Mouse (Mus musculus): ENCODE results near the gene Corin. TPM values are rescaled to one million over a fixed set of nuclear protein-coding genes. Genes with fewer than 3 reads are reported as not detected.

Gene Corin
- polyA plus RNA-seq, 1 experiment from 2014 or later, result 1.4 TPM

DNA sequence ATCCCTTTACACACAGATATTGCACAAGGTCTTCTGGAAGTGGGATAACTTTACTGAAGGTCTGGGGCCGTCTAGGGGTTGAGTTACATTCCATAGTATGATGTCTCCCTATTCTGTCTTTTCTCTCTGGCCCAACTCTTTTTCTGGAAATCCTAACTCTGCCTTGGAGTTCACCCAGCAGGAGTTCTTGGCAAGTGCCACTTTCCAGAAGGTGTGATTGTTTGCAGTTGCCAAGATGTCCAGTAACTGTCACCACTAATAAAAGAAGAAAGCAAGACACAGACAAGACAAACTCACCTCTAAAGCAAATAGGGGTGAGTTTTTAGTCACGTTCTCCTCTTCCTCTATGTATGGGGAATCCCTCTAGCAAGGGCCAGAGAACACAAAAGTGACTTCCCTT, 50.6 kb downstream of the Corin start:
- ATAC-seq (ENCODE audit: insufficient number of reproducible peaks, insufficient read depth, low FRiP score, low read depth), result no peak

GRCm38 (mm10) chr5:72453176-72453575, 51.1 kb downstream of the Corin start:
- ATAC-seq (ENCODE audit: insufficient number of reproducible peaks, insufficient read depth, low FRiP score, low read depth), result no peak
- no peaks in the 10 kb centered on the region for H3K9me3 ChIP-seq (ENCODE audit: control insufficient read depth, low read depth, low read length)
- H3K36me3 ChIP-seq (ENCODE audit: control insufficient read depth, insufficient read depth, low read length), result no peaks in the 10 kb centered on the region
- no peaks in the 10 kb centered on the region for H3K4me1 ChIP-seq (ENCODE audit: control insufficient read depth, insufficient read depth, low read length)
- H3K4me2 ChIP-seq (replicated peaks; ENCODE audit: low read depth, low read length), result no peak overlapping the region
- no peak overlapping the region for H3K9ac ChIP-seq (replicated peaks; ENCODE audit: low read depth, low read length)
- no peaks in the 10 kb centered on the region for H3K27me3 ChIP-seq (ENCODE audit: control insufficient read depth, insufficient read depth, low read length)
- 87% methylated on average over 11 of the region's 11 CpGs for WGBS
- H3K4me3 ChIP-seq (ENCODE audit: low read depth, low read length), result no peak overlapping the region
- H3K27ac ChIP-seq (ENCODE audit: low read length), result no peak overlapping the region

More for the DNA sequence above, 50.6 kb downstream of the Corin start:
- Histone ChIP-seq H3K36me3 (ENCODE audit: control insufficient read depth, insufficient read depth, low read length) (no peaks in the 10 kb centered on the region), H3K4me2 (replicated peaks; ENCODE audit: low read depth, low read length) (no peak overlapping the region), H3K4me3 (ENCODE audit: low read depth, low read length) (no peak overlapping the region), H3K9me3 (ENCODE audit: control insufficient read depth, low read depth, low read length) (no peaks in the 10 kb centered on the region), H3K4me1 (ENCODE audit: control insufficient read depth, insufficient read depth, low read length) (no peaks in the 10 kb centered on the region), H3K27me3 (ENCODE audit: control insufficient read depth, insufficient read depth, low read length) (no peaks in the 10 kb centered on the region), H3K9ac (replicated peaks; ENCODE audit: low read depth, low read length) (no peak overlapping the region), H3K27ac (ENCODE audit: low read length) (no peak overlapping the region)
- 56% methylated on average over 2 of the region's 2 CpGs for WGBS

DNA sequence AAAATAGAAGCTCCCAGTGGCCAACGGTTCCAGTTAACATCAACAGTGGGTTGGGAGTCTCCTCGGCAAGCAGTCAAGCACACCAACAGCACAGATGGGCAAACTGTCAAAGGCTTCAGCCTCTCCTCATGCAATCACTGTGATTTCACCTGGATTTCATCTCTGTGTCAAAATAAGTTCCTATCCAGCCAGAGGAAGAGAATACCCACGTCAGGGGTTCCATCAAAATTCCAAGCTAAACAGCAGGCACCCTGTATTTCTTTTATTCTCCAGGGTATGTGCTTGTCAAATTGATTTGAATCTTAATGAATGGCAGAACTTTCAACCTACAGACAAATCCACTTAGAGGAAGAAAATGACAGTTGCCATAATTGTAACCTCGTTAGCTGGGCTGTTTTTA, 51.5 kb downstream of the Corin start:
- Histone ChIP-seq H3K4me2 (replicated peaks; ENCODE audit: low read depth, low read length) (no peak overlapping the region), H3K4me3 (ENCODE audit: low read depth, low read length) (no peak overlapping the region), H3K4me1 (ENCODE audit: control insufficient read depth, insufficient read depth, low read length) (no peaks in the 10 kb centered on the region), H3K27me3 (ENCODE audit: control insufficient read depth, insufficient read depth, low read length) (no peaks in the 10 kb centered on the region), H3K9me3 (ENCODE audit: control insufficient read depth, low read depth, low read length) (no peaks in the 10 kb centered on the region), H3K27ac (ENCODE audit: low read length) (no peak overlapping the region), H3K36me3 (ENCODE audit: control insufficient read depth, insufficient read depth, low read length) (no peaks in the 10 kb centered on the region), H3K9ac (replicated peaks; ENCODE audit: low read depth, low read length) (no peak overlapping the region)
- 70% methylated on average over 4 of the region's 4 CpGs for WGBS
- ATAC-seq (ENCODE audit: insufficient number of reproducible peaks, insufficient read depth, low FRiP score, low read depth), result no peak

GRCm38 (mm10) chr5:72448846-72449245, 55.4 kb downstream of the Corin start:
- H3K9ac ChIP-seq (replicated peaks; ENCODE audit: low read depth, low read length), result no peak overlapping the region
- no peaks in the 10 kb centered on the region for H3K27me3 ChIP-seq (ENCODE audit: control insufficient read depth, insufficient read depth, low read length)
- H3K4me3 ChIP-seq (ENCODE audit: low read depth, low read length), result no peak overlapping the region
- 60% methylated on average over 2 of the region's 2 CpGs for WGBS
- H3K27ac ChIP-seq (ENCODE audit: low read length), result no peak overlapping the region
- no peak for ATAC-seq (ENCODE audit: insufficient number of reproducible peaks, insufficient read depth, low FRiP score, low read depth)
- no peaks in the 10 kb centered on the region for H3K4me1 ChIP-seq (ENCODE audit: control insufficient read depth, insufficient read depth, low read length)
- no peaks in the 10 kb centered on the region for H3K36me3 ChIP-seq (ENCODE audit: control insufficient read depth, insufficient read depth, low read length)
- H3K9me3 ChIP-seq (ENCODE audit: control insufficient read depth, low read depth, low read length), result no peaks in the 10 kb centered on the region
- H3K4me2 ChIP-seq (replicated peaks; ENCODE audit: low read depth, low read length), result no peak overlapping the region

DNA sequence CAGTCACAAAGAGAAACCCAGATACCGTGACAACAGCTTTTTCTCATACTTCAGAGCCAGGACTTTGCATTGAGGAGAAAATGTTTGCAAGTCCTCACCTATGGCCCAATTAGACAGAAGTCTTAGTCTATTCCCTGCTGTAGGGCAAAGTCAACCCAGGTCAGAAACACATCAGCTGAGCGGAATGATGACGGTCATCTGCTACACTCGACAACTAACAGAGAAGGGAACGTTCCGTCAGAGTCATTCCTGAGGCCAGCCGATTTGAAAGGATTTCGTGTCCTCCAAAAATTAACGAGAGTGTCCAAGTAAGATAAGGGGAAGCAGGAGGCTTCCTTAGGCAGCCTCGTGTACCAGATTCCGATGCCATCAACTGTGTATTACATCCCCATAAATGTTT, 58.2 kb downstream of the Corin start:
- no peak for ATAC-seq (ENCODE audit: insufficient number of reproducible peaks, insufficient read depth, low FRiP score, low read depth)
- Histone ChIP-seq H3K9me3 (ENCODE audit: control insufficient read depth, low read depth, low read length) (no peaks in the 10 kb centered on the region), H3K36me3 (ENCODE audit: control insufficient read depth, insufficient read depth, low read length) (no peaks in the 10 kb centered on the region), H3K27me3 (ENCODE audit: control insufficient read depth, insufficient read depth, low read length) (no peaks in the 10 kb centered on the region), H3K4me2 (replicated peaks; ENCODE audit: low read depth, low read length) (no peak overlapping the region), H3K4me1 (ENCODE audit: control insufficient read depth, insufficient read depth, low read length) (no peaks in the 10 kb centered on the region), H3K4me3 (ENCODE audit: low read depth, low read length) (no peak overlapping the region), H3K27ac (ENCODE audit: low read length) (no peak overlapping the region), H3K9ac (replicated peaks; ENCODE audit: low read depth, low read length) (no peak overlapping the region)
- WGBS, result 88% methylated on average over 11 of the region's 11 CpGs

GRCm38 (mm10) chr5:72443946-72444345, 60.3 kb downstream of the Corin start:
- Histone ChIP-seq H3K4me3 (ENCODE audit: low read depth, low read length) (no peak overlapping the region), H3K27me3 (ENCODE audit: control insufficient read depth, insufficient read depth, low read length) (no peaks in the 10 kb centered on the region), H3K4me1 (ENCODE audit: control insufficient read depth, insufficient read depth, low read length) (no peaks in the 10 kb centered on the region), H3K36me3 (ENCODE audit: control insufficient read depth, insufficient read depth, low read length) (no peaks in the 10 kb centered on the region), H3K9ac (replicated peaks; ENCODE audit: low read depth, low read length) (no peak overlapping the region), H3K9me3 (ENCODE audit: control insufficient read depth, low read depth, low read length) (no peaks in the 10 kb centered on the region), H3K27ac (ENCODE audit: low read length) (no peak overlapping the region), H3K4me2 (replicated peaks; ENCODE audit: low read depth, low read length) (no peak overlapping the region)
- 80% methylated on average over 11 of the region's 11 CpGs for WGBS
- no peak for ATAC-seq (ENCODE audit: insufficient number of reproducible peaks, insufficient read depth, low FRiP score, low read depth)

DNA sequence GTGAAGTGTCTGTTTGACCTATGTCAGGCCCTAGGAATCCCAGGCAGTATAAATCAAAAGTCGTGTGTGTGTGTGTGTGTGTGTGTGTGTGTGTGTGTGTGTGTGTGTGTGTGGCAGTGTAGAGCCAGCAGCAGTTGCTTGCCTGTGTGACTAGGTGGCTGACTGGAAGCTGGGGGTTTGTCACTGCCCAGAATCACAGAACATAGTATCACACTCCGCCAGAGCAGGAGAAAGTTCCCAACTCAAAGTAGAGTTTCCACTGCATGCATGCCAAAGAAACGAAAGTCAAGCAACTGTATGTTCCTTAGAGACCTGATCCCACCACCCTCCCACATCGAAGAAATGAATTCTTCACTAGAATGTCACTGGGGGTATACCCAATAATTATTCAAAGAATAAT, 61.3 kb downstream of the Corin start:
- no peak overlapping the region for H3K9ac ChIP-seq (replicated peaks; ENCODE audit: low read depth, low read length)
- no peaks in the 10 kb centered on the region for H3K27me3 ChIP-seq (ENCODE audit: control insufficient read depth, insufficient read depth, low read length)
- no peak overlapping the region for H3K4me3 ChIP-seq (ENCODE audit: low read depth, low read length)
- no peak overlapping the region for H3K27ac ChIP-seq (ENCODE audit: low read length)
- no peaks in the 10 kb centered on the region for H3K4me1 ChIP-seq (ENCODE audit: control insufficient read depth, insufficient read depth, low read length)
- no peak for ATAC-seq (ENCODE audit: insufficient number of reproducible peaks, insufficient read depth, low FRiP score, low read depth)
- no peaks in the 10 kb centered on the region for H3K9me3 ChIP-seq (ENCODE audit: control insufficient read depth, low read depth, low read length)
- WGBS, result 71% methylated on average over 4 of the region's 4 CpGs
- no peaks in the 10 kb centered on the region for H3K36me3 ChIP-seq (ENCODE audit: control insufficient read depth, insufficient read depth, low read length)
- H3K4me2 ChIP-seq (replicated peaks; ENCODE audit: low read depth, low read length), result no peak overlapping the region

DNA sequence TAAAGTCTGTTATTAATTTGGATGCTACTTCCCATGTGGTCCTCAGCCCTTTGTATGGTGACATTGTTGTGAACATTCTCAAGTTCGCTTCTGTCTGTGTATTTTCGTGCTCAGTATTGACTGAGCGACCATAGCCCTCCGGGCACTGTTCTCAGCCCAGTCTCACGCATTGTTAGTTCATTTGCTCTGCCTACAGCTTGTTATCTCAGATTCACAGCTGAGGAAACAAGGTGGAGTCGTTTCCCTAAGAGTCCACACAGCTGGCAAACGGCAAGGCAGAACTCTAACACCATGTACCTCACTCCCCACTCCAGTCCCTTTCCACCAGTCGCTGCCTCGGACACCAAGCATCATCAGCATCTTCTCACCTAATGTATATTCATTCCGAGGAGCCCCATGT, 63.1 kb downstream of the Corin start:
- H3K36me3 ChIP-seq (ENCODE audit: control insufficient read depth, insufficient read depth, low read length), result no peaks in the 10 kb centered on the region
- H3K4me1 ChIP-seq (ENCODE audit: control insufficient read depth, insufficient read depth, low read length), result no peaks in the 10 kb centered on the region
- H3K9me3 ChIP-seq (ENCODE audit: control insufficient read depth, low read depth, low read length), result no peaks in the 10 kb centered on the region
- ATAC-seq (ENCODE audit: insufficient number of reproducible peaks, insufficient read depth, low FRiP score, low read depth), result peak; percentile 81
- H3K27ac ChIP-seq (ENCODE audit: low read length), result no peak overlapping the region
- H3K27me3 ChIP-seq (ENCODE audit: control insufficient read depth, insufficient read depth, low read length), result no peaks in the 10 kb centered on the region
- no peak overlapping the region for H3K4me2 ChIP-seq (replicated peaks; ENCODE audit: low read depth, low read length)
- WGBS, result 64% methylated on average over 10 of the region's 10 CpGs
- H3K4me3 ChIP-seq (ENCODE audit: low read depth, low read length), result no peak overlapping the region
- H3K9ac ChIP-seq (replicated peaks; ENCODE audit: low read depth, low read length), result no peak overlapping the region

- no peaks in the 10 kb centered on the region for H3K27me3 ChIP-seq (ENCODE audit: control insufficient read depth, insufficient read depth, low read length)
- ATAC-seq (ENCODE audit: insufficient number of reproducible peaks, insufficient read depth, low FRiP score, low read depth), result no peak
- H3K4me1 ChIP-seq (ENCODE audit: control insufficient read depth, insufficient read depth, low read length), result no peaks in the 10 kb centered on the region
- 88% methylated on average over 11 of the region's 11 CpGs for WGBS
- no peak overlapping the region for H3K9ac ChIP-seq (replicated peaks; ENCODE audit: low read depth, low read length)
- no peak overlapping the region for H3K4me2 ChIP-seq (replicated peaks; ENCODE audit: low read depth, low read length)
- no peak overlapping the region for H3K27ac ChIP-seq (ENCODE audit: low read length)
- H3K36me3 ChIP-seq (ENCODE audit: control insufficient read depth, insufficient read depth, low read length), result no peaks in the 10 kb centered on the region
- no peaks in the 10 kb centered on the region for H3K9me3 ChIP-seq (ENCODE audit: control insufficient read depth, low read depth, low read length)
- H3K4me3 ChIP-seq (ENCODE audit: low read depth, low read length), result no peak overlapping the region
Measured at GRCm38 (mm10) chr5:72435085-72435484, 69.2 kb downstream of the Corin start.
